Mouse (Mus musculus): ENCODE measurements around the gene Vps11.
"Not testable (repeated sequence)": the region's sequence is repeated elsewhere in the genome, so short reads cannot be mapped to it uniquely, and the experiment has no call there.

Vps11 gene

GRCm38 (mm10) chr9:44335331-44336092 lies 26.0 kb downstream of the Vps11 start:
- no peak for DNase-seq (ENCODE audit: low spot score in 2 of 2)

DNA sequence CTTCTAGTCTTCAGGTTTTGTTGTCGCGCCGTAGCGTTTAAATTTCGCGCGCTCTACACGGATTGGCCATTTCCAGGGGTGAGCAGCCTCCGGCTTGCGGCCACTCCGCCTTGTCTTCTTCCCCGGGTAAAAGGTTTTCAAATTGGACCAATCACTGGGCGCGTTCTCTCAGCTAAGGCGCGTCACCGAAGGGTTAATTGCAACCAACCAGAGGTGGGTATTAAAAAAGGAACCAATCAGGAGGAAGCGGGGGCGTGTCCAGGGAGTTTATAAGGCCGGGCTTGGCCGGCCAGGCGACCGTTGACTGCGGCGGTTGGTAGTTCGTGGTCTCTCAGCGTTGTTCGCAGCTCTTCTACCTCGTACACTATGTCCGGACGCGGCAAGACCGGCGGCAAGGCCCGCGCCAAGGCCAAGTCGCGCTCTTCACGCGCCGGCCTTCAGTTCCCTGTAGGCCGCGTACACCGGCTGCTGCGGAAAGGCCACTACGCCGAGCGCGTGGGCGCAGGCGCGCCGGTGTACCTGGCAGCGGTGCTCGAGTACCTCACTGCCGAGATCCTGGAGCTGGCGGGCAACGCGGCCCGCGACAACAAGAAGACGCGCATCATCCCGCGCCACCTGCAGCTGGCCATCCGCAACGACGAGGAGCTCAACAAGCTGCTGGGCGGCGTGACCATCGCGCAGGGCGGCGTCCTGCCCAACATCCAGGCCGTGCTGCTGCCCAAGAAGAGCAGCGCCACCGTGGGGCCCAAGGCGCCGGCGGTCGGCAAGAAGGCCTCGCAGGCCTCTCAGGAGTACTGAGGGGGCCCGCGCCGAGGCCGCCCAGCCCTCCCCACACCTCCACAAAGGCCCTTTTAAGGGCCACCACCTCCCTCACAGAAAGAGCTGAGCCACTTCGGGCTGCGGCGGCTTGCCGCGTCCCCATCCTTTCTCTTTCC lies 26.8 kb downstream of the Vps11 start, which contains the start of gene H2afx:
Gene H2afx (plus strand): TSS at position 299 of the 935 bp plus-strand sequence.
- DNase-seq (ENCODE audit: low spot score in 2 of 2) = peak; percentile 96 to 99

- DNase-seq (ENCODE audit: low spot score in 2 of 2) = no peak
These were observed 28.4 kb downstream of the Vps11 start for GRCm38 (mm10) chr9:44332918-44333638.

- DNase-seq (ENCODE audit: low spot score in 2 of 2) = no peak
These were observed 30.7 kb downstream of the Vps11 start for GRCm38 (mm10) chr9:44330736-44331135.

DNA sequence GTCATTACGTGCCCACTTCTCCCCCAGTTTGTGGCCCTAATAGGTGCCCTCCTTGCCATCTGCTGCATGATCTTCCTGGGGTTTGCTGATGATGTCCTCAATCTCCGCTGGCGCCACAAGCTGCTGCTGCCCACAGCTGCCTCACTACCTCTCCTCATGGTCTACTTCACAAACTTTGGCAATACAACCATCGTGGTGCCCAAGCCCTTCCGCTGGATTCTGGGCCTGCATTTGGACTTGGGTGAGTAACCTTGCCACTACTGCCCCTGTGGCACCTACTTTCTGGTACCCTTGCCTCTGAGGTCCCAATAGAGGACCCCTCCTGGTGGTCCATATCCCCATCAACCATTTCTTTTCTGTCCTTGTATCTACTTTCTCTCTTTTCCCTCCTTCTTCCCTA lies 33.5 kb downstream of the Vps11 start:
- no peak for DNase-seq (ENCODE audit: low spot score in 2 of 2)

- DNase-seq (ENCODE audit: low spot score in 2 of 2) = no peak
These were observed 34.3 kb downstream of the Vps11 start for GRCm38 (mm10) chr9:44327064-44327711.

DNA sequence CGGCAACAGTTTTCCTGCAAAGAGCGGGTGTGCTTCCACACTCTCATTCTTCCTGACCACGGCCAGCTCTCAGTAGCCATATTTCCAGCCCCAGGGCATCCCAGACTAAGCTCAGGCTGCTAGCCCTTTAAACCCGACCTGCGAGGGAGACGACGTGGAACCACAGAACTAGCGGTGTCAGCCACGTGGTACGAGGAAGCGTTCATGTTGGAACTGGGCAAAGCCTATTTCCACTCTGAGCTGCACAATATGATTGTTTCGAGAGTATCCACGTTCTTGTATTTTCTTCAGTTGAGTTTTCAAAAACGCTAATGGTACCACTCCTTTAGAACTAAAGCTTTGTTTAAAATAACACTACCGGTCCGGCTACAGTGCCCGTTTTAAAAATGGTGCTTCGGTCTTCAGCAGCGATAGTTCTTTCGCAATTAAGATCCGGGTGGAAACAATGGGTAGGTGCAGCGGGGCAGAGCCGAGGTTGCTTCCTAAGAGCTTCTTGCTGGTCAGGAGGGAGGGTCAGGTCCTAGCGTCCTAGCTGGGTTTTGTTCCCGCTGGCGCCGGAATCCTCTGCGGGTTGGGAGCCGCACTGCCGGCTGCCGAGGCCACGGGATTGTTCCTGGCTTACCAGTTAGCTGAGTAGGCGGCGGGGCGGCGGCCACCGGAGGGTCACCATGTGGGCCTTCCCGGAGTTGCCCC lies 35.0 kb downstream of the Vps11 start:
- DNase-seq (ENCODE audit: low spot score in 2 of 2) = peak; percentile 62 to 66

- DNase-seq (ENCODE audit: low spot score in 2 of 2) = no peak
These were observed 35.6 kb downstream of the Vps11 start, which contains the start of gene Dpagt1 for GRCm38 (mm10) chr9:44325768-44326370. TSS of gene Dpagt1 (plus strand) at chr9:44326019.

- DNase-seq (ENCODE audit: low spot score in 2 of 2) = not testable (repeated sequence)
These were observed 36.3 kb downstream of the Vps11 start for GRCm38 (mm10) chr9:44325032-44325767.

DNA sequence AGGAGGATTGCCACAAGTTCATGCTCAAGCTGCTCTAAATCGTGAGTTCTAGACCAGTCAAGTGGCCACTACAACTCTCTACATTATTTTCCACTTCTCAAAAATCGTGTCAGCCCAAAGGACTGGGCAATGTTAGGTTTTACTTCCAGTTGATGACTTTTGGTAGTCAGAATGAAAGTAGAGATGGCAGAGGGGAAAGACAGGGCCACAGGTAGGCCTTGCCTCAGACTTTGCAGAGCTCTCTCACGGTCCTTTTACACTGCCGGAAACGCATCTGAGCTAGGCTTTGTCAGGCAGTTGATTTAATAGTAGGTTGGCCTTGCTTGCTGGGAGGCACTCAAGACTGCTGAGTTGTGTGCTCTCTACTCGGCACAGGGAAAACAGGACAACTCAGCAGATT lies 37.3 kb downstream of the Vps11 start:
- DNase-seq (ENCODE audit: low spot score in 2 of 2) = no peak

DNA sequence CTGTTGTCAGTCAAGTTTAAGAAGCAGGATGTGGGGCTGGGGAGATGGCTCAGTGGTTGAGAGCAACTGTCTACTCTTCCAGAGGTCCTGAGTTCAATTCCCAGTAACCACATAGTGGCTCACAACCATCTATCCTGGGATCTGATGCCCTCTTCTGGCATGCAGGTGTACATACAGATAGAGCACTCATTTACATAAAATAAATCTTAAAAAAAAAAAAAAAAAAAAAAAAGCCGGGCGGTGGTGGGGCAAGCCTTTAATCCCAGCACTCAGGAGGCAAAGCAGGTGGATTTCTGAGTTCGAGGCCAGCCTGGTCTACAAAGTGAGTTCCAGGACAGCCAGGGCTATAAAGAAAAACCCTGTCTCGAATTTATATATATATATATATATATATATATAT lies 37.8 kb downstream of the Vps11 start:
- not testable (repeated sequence) for DNase-seq (ENCODE audit: low spot score in 2 of 2)

- DNase-seq (ENCODE audit: low spot score in 2 of 2) = no peak
These were observed 40.7 kb downstream of the Vps11 start for GRCm38 (mm10) chr9:44320799-44321133.

GRCm38 (mm10) chr9:44319887-44320798 lies 41.3 kb downstream of the Vps11 start, which contains the start of gene C2cd2l:
TSS of gene C2cd2l (minus strand) at chr9:44320285.
- peak; percentile 74 to 79 for DNase-seq (ENCODE audit: low spot score in 2 of 2)

DNA sequence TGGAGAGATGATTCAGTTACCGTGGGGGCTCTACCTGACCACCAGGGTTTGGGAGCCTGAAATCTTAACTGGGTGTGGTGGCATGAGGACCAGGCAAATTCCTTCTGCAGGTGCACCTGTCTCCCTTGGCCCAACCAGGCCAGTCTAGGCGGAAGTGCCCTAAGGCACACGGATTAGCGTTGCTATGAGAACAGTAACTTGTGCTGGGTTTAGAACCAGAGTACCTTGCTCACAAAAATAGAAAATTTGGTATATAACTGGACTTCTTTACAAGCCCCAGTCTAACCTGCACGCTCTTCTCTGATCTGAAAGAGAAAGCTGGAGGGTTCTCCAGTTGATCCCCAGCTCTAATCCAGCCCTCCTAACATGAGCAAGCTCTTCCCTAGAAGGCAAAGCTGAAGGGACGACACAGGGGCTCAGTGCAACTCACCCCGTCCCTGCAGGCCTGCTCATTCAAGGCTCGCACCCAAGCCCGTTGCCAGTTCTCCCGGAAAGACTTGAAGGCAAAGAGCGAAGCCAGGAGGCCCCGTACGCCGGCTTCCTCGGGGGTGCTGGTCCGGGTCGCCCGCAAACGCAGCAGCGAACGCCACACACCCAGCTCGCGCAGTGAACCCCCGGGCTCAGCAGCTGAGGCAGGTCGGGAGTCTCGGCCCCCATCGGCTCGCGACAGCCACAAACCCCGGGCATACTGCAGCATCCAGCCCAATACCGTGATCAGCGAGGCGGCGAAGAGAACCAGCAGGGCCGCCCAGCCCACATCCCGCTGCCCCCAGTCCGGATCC lies 42.2 kb downstream of the Vps11 start:
- peak; percentile 37 to 55 for DNase-seq (ENCODE audit: low spot score in 2 of 2)

DNA sequence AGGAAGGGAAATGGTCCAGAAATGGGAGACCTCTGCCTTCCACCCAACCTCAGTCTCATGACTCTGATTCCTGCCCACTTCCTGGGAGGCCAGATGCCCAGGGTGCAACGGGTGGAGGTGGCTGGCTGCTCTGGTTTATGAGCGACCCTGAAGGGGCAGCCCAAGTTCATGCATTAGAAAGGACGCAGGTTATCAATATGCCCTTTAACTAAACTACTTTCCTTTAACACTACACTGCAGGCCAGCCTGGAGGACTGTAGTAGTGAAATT lies 42.7 kb downstream of the Vps11 start:
- no peak for DNase-seq (ENCODE audit: low spot score in 2 of 2)

DNA sequence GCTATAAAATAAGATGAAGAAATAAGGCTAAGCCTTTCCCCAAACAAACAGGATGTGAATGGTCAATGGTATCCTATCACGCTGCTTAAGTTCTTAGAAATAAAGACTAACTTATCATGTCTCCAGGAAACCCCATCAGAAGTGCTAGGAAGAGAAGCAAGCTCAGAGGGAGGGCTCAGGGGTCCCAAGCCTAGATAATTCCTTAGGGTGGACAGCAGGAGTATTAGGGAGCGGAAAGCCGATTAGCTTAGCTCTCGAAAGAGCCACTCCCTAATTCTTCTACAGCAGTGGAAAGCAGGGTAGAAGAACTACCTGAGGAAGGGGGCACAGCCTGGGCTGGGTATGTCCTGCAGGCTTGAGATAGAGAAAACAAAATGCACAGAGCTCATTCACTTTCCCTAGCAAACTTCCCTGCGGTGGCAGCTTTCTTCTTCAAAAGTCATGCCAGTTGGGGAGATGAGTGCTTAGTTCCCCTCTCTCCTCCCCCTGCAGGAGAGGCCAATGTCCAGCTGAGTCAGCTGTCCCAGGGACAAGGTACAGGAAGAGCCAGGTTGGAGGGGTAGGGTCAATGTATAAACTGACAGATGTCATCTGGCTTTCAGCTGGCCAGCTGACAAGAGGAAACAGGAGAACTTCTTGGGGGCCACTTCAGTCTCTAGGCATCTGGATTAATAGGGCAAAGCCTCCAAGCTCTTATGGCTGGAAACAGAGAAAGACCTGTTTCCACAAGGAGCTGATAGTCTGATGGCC lies 43.2 kb downstream of the Vps11 start:
- DNase-seq (ENCODE audit: low spot score in 2 of 2) = no peak

DNA sequence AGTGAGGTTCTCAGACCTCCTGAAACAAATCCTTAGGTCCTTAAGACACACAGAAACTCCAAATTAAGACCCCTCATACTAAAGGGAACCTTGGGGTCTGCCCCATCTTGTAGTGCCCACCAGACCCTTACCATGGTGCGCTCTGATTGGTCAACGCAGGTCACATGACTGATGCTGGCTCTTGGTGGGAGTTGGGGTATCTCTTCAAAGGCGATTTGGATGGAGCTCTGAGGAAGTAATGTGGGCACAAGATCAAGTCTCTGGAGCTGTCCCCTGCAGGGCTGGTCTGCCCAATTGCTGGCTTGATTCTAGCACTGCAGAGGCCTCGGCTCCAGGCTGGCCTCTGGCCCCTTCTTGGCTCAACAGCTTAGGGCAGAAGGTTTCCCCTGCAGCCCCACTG lies 44.0 kb downstream of the Vps11 start:
- no peak for DNase-seq (ENCODE audit: low spot score in 2 of 2)

Data from thymus, postnatal 10 days (tissue).